Mouse (Mus musculus) c-Kit-negative CD71-positive TER-119-positive erythroid progenitor cells, embryonic 14.5 days (primary cell): Measurements from ENCODE around the gene Pou2f3.

Source experiments
- DNase-seq: peaks from one replicate; pipeline ENCODE4 v3.0.0-alpha.2; 2013; ENCODE audit warnings: low read depth, low spot score

The Pou2f3 gene

GRCm38 (mm10) chr9:43083441-43084055, 126.6 kb downstream of the Pou2f3 start:
- no peak for DNase-seq

- no peak for DNase-seq
Measured at GRCm38 (mm10) chr9:43078711-43079110, 131.5 kb downstream of the Pou2f3 start.

GRCm38 (mm10) chr9:43076163-43076562, 134.0 kb downstream of the Pou2f3 start:
- DNase-seq: no peak

GRCm38 (mm10) chr9:43074611-43075010, 135.6 kb downstream of the Pou2f3 start:
- no peak for DNase-seq
